Mouse (Mus musculus): ENCODE measurements around the gene Krt4.

The Krt4 gene

GRCm38 (mm10) chr15:101924635-101925034 is at the start of gene Krt4:
Gene Krt4, minus strand, starts transcription at chr15:101924735.
- DNase-seq (ENCODE audit: low spot score), result no peak

- peak; percentile 98 for DNase-seq (ENCODE audit: low spot score)
These were observed 49.0 kb upstream of the Krt4 start for GRCm38 (mm10) chr15:101973414-101974077.

- DNase-seq (ENCODE audit: low spot score), result no peak
These were observed 46.0 kb upstream of the Krt4 start for GRCm38 (mm10) chr15:101970536-101970935.

- no peak for DNase-seq (ENCODE audit: low spot score)
These were observed 42.3 kb upstream of the Krt4 start for GRCm38 (mm10) chr15:101966808-101967207.

GRCm38 (mm10) chr15:101958891-101959290 is 34.4 kb upstream of the Krt4 start:
- no peak for DNase-seq (ENCODE audit: low spot score)

- DNase-seq (ENCODE audit: low spot score), result no peak
These were observed 29.7 kb upstream of the Krt4 start, which contains the start of gene Krt78 for GRCm38 (mm10) chr15:101954187-101954586. Gene Krt78, minus strand, starts transcription at chr15:101954287.

- no peak for DNase-seq (ENCODE audit: low spot score)
These were observed 28.4 kb upstream of the Krt4 start for GRCm38 (mm10) chr15:101952733-101953474.

GRCm38 (mm10) chr15:101945430-101945829 is 20.9 kb upstream of the Krt4 start:
- DNase-seq (ENCODE audit: low spot score), result no peak

GRCm38 (mm10) chr15:101941948-101942347 is 17.4 kb upstream of the Krt4 start:
- no peak for DNase-seq (ENCODE audit: low spot score)

GRCm38 (mm10) chr15:101940274-101940829 is 15.8 kb upstream of the Krt4 start, which contains the start of gene Krt79:
Gene Krt79, minus strand, starts transcription at chr15:101940324.
- DNase-seq (ENCODE audit: low spot score), result no peak

- no peak for DNase-seq (ENCODE audit: low spot score)
These were observed 14.2 kb upstream of the Krt4 start for GRCm38 (mm10) chr15:101938600-101939308.

- no peak for DNase-seq (ENCODE audit: low spot score)
These were observed 8.5 kb upstream of the Krt4 start for GRCm38 (mm10) chr15:101933024-101933423.

- peak; percentile 29 for DNase-seq (ENCODE audit: low spot score)
These were observed 5.1 kb upstream of the Krt4 start for GRCm38 (mm10) chr15:101929666-101930065.

- no peak for DNase-seq (ENCODE audit: low spot score)
These were observed 4.6 kb upstream of the Krt4 start for GRCm38 (mm10) chr15:101929087-101929486.

- peak; percentile 29 for DNase-seq (ENCODE audit: low spot score)
These were observed 3.0 kb upstream of the Krt4 start for GRCm38 (mm10) chr15:101927340-101928080.

GRCm38 (mm10) chr15:101925041-101925440 is 506 bp upstream of the Krt4 start:
- no peak for DNase-seq (ENCODE audit: low spot score)

- no peak for DNase-seq (ENCODE audit: low spot score)
These were observed 2.2 kb downstream of the Krt4 start for GRCm38 (mm10) chr15:101922296-101922695.

GRCm38 (mm10) chr15:101916072-101916471 is 8.5 kb downstream of the Krt4 start:
- no peak for DNase-seq (ENCODE audit: low spot score)

GRCm38 (mm10) chr15:101904849-101905248 is 19.7 kb downstream of the Krt4 start:
- DNase-seq (ENCODE audit: low spot score), result no peak

- no peak for DNase-seq (ENCODE audit: low spot score)
These were observed 22.1 kb downstream of the Krt4 start for GRCm38 (mm10) chr15:101902171-101903149.

Measured in ovary, postnatal 10 days (tissue).